Mouse (Mus musculus) embryo, embryonic 10 days (tissue): ENCODE measurements at regions not wholly inside any gene's neighbourhood (a gene's known extent, or its start where the extent isn't known, plus 50 kb on each side); places are given as distances from the start of the nearest gene placed in this dataset.

ENCODE experiments used
- DNase-seq: peaks from one replicate; pipeline ENCODE4 v3.0.0-alpha.2; 2015; ENCODE audit warnings: low spot score

DNA sequence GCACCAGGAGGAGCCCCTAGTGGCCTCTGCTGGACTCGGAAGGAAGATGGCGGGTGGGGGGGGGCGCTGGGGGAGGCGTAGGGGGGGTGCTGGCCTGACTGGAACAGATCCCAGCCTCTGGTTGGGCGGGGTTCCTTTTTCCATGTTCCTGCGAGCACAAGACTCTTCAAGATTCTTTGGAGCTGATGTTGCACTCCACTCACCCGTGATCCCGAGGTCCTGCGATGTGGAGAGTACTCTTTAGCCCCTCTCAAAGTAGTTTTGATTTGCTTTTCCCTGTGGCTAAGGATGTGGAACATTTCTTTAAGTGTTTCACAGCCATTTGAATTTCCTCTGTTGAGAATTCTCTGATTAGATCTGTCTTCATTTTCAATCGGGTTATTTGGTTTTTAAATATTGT lies 269.8 kb upstream of the 2610301B20Rik start:
- no peak for DNase-seq

DNA sequence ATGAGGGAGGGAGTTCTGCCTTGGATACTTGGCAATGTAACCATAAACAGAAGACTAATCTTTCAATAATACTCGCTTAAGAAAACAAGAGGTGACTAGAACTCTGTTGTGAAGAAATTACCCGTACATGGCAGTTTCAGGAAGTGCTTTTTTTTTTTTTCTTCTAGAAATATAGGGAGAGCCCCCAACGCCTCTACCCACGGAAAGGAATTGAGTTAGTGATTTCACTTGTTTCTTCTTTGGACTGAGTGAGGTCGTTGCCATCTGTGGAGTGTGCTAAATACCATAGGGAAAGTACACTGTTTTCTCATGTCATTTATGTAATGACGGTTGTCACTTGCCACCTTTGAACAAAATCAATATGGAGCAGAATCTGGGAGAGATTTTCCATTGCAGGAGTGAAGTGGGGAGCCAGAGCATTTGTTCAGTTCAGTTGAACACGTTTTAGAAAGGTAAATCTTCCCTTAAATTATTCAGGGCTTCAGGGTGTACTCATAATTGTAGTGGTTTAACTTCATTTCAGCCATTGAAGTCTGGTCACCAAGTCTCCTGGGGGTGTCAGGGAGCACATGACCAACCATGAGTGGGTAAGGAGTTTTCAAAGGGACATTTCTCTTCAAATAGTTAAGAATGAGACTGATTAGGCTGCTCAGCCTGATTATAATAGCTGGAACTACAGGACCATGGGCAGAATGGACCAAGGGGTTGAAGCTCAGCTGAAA lies 266.3 kb upstream of the 2610301B20Rik start:
- DNase-seq, result no peak

DNA sequence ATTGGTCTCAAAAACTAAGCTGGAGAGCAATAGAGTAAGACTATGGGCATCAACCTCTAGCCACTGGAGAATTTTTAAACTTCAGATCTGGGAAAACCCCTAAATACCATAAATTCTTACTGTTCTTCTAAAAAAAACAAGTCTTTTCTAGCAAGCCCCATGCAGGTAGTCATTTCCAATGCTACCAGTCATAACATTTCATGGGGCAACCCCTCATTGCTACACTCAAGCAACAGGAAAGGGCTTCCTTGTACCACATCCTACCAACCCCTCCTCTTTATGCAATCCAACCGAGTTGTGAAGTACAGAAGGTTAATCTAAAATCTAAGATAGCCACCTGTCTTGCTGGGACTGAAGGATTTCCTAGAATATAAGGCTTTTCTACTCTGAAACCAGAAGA lies 263.5 kb upstream of the 2610301B20Rik start:
- no peak for DNase-seq
